Mouse (Mus musculus): Measurements from ENCODE around the gene Nt5c. TPM values are rescaled to one million over a fixed set of nuclear protein-coding genes. Genes with fewer than 3 reads are reported as not detected.
"Not testable (repeated sequence)": the region's sequence is repeated elsewhere in the genome, so short reads cannot be mapped to it uniquely, and the experiment has no call there.

The Nt5c gene
- total RNA-seq, 4 experiments from 2014 or later = 8.7 to 14.9 (median 10.1) TPM

GRCm38 (mm10) chr11:115472183-115472582 lies 19.5 kb downstream of the Nt5c start:
- no peak for DNase-seq (ENCODE audit: low spot score)

- no peak for DNase-seq (ENCODE audit: low spot score)
These were observed 24.4 kb downstream of the Nt5c start for GRCm38 (mm10) chr11:115467217-115467618.

DNA sequence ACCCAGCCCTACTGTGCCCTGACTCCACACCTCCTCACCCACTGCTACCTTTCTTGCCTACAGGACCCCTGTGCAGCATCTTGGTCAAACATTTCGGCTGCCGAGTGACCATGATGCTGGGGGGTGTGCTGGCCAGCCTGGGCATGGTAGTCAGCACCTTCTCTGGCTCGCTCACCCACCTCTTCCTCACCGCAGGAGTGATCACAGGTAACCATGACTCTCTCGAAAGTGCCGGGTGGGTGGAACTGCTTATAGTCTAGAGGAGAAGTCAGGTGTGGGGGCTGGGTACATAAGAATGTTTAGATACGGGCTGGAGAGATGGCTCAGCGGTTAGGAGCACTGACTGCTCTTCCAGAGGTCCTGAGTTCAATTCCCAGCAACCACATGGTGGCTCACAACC lies 26.8 kb downstream of the Nt5c start:
- DNase-seq (ENCODE audit: low spot score) = no peak

DNA sequence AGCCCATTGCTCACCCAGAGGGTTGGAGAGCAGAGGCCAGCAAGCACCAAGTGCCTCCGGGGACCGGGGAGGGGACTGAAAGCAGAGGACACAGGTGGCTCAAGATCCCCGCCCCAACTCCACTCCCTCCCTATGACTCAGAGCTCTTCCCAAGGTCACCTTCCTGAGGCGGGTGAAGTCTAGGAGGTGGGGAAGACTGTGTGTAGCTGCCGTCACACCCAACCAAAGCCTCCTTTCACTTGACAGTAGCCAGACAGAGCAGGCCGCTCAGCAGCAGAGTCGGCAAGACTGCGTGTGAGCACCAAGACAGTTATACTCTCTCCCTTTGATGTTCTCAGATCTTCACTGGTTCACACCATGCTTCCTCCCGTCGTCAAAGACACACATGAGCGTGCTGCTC lies 28.3 kb downstream of the Nt5c start:
- no peak for DNase-seq (ENCODE audit: low spot score)

DNA sequence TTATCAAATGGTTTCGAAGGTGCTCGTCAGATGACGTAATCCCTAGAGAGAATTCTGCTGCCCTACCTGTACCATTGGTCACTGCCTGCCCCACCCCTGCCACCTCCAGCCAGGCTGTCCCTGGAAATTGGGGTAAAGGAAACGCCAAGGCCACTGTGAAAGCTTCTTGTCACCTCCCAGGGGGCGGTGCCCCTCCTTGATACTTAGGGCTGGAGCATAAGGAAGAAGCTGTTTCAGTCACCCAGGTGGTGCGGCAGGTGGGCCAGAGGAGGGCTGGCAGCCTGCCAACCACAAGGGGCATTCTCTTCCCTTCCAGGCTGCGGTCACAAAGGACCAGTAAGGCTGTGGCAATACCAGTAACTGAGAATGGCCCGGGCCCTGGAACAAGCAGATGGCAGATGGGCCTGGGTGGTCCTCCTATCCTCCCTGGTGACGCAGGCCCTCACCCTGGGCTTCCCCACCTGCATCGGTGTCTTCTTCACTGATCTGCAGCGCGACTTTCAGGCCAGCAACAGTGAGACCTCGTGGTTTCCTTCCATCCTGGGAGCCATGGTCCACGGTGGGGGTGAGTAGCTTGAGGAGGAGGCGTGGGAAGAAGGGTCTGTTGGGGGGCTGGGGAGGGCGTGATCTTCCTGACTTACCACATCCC lies 29.3 kb downstream of the Nt5c start, which contains the start of gene Slc16a5:
Gene Slc16a5, plus strand, starts transcription at position 232 of the 649 bp plus-strand sequence.
- DNase-seq (ENCODE audit: low spot score) = no peak

DNA sequence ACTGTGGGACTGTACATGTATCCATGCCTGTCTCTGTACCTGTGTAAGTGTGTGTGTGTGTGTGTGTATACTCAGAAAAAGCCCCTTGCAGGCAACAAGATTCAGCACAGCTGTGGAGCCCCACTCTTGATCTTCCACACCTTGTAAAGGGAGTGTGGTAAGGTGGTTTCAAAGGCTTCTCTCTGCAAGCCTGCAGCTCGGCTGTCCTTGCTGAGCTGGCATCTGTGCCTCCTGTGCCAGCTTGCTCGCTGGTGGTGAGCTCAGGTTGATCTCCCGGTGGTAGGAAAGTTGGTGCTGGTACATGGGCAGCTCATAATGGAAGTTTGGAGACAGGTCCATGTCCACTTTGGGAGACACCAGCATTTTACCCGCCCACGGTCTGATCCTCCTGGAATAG lies 29.8 kb downstream of the Nt5c start:
- no peak for DNase-seq (ENCODE audit: low spot score)

DNA sequence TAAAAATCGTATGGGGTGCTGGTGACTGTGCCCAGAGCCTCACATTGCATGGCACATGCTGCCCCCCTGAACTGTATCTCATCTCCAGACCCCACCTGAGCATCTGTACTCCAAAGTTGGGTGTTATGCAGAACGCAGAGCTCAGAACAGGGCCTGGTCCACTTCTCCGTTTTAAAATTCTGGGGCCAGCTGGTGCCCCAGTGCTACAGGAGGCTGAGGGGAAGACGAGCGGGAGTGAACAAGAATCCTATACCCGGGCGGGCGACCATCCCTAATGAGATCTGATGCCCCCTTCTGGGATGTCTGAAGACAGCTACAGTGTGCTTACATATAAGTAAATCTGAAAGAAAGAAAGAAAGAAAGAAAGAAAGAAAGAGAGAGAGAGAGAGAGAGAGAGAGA lies 30.7 kb downstream of the Nt5c start:
- no peak for DNase-seq (ENCODE audit: low spot score)

- no peak for DNase-seq (ENCODE audit: low spot score)
These were observed 34.3 kb downstream of the Nt5c start for GRCm38 (mm10) chr11:115457405-115457804.

- DNase-seq (ENCODE audit: low spot score) = no peak
These were observed 35.5 kb downstream of the Nt5c start for GRCm38 (mm10) chr11:115456182-115456581.

- no peak for DNase-seq (ENCODE audit: low spot score)
These were observed 36.0 kb downstream of the Nt5c start for GRCm38 (mm10) chr11:115455619-115456018.

DNA sequence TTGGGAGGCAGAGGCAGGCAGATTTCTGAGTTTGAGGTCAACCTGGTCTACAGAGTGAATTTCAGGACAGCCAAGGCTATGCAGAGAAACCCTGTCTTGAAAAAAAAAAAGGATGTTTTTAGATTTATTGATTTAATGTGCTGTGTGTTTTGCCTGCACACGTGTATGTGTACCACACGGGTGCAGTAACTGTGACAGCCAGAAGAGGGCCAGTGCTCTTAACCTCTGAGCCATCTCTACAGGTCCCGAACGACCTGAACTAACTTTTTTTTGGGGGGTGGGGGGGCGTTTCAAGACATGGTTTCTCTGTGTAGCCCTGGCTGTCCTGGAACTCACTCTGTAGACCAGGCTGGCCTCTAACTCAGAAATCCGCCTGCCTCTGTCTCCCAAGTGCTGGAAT lies 36.8 kb downstream of the Nt5c start:
- DNase-seq (ENCODE audit: low spot score) = not testable (repeated sequence)

- DNase-seq (ENCODE audit: low spot score) = no peak
These were observed 38.4 kb downstream of the Nt5c start for GRCm38 (mm10) chr11:115453306-115453705.

DNA sequence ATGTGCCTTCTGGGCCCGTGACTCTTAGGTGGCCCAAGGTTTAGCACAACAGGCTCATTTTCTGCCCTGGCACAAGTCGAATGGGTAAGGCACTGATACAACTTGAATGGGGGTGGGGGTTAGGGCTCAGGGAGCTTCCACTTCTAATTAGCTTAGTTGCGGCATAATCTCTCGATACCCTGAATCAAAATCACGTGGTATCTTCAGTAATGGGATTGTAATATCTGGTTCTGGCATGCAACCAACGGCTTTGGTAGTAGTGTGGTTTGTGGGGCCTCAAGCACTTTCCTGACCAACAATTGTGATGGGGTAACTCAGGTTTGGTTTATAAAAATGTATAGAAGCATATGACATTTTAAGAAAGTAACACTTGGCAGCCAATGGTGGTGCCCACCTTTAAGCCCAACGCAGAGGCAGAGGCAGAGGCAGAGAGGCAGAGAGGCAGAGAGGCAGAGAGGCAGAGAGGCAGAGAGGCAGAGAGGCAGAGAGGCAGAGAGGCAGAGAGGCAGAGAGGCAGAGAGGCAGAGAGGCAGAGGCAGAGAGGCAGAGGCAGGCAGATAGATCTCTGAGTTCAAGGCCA lies 39.3 kb downstream of the Nt5c start:
- no peak for DNase-seq (ENCODE audit: low spot score)

DNA sequence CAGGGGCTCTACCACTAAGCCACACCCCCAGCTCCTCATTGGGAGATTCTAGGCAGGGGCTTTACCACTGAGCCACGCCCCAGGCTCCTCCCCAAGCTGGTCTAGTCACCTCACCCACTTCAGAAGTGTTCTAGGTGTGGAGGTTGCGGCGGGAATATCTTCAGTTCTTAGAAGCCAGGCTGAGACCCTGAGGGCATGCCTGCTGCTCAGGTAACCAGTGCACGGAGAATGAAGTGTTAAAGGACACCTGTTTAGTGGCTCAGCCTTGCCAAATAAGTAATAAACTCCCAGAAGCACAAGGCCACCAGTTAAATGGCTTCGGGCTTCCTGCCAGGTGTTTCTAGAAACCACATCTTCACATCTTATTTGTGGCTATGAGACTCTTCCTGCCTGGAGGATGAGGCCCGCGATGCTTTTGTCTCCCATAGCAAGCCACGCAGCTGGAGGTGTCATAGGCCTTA lies 39.9 kb downstream of the Nt5c start:
- DNase-seq (ENCODE audit: low spot score) = no peak

DNA sequence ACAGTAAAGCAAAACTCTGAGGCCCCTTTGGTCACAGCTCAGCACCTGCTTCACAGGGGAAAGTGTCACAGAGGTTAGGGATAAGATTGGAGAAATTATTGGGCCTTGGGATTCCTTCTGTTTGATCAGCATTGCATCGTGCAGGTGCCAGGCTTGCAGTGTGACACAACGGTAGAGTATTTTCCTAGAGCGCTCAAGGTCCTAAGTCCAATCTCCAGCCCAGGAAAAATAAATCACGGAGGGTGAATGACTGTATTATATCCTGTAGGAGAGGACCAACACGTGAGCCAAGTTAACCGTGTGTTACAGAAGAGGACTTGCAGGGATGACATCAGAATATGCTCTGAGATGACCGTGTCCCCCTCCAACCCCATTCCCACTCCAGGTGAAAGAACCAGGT lies 41.5 kb downstream of the Nt5c start:
- no peak for DNase-seq (ENCODE audit: low spot score)

DNA sequence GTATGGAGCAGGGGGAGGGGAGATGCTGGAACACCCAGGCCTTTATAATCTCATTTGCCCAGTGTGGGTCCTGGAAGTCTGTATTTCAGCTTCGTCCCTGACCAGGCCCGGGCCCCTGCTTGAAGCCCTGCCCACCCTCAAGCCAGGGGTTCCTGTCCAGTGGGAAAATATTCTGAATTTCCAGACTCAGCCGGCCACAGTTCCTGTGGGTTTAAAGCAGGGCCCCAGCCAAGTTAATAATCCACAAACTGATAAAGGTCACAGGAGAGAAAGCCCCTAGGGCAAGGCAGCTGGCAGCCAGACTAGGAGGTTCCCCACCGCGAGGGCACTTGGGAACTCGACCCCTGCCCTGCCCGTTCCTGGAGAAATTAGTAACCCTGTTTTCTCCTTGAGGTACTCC lies 42.7 kb downstream of the Nt5c start:
- DNase-seq (ENCODE audit: low spot score) = no peak

GRCm38 (mm10) chr11:115448075-115448474 lies 43.6 kb downstream of the Nt5c start:
- no peak for DNase-seq (ENCODE audit: low spot score)

GRCm38 (mm10) chr11:115447321-115447885 lies 44.3 kb downstream of the Nt5c start:
- no peak for DNase-seq (ENCODE audit: low spot score)

- DNase-seq (ENCODE audit: low spot score) = no peak
These were observed 44.8 kb downstream of the Nt5c start for GRCm38 (mm10) chr11:115446906-115447305.

- DNase-seq (ENCODE audit: low spot score) = no peak
These were observed 50.2 kb downstream of the Nt5c start for GRCm38 (mm10) chr11:115441417-115441816.
